ENCODE assay signal across 15 mouse cellular contexts in the genomic region with DNA sequence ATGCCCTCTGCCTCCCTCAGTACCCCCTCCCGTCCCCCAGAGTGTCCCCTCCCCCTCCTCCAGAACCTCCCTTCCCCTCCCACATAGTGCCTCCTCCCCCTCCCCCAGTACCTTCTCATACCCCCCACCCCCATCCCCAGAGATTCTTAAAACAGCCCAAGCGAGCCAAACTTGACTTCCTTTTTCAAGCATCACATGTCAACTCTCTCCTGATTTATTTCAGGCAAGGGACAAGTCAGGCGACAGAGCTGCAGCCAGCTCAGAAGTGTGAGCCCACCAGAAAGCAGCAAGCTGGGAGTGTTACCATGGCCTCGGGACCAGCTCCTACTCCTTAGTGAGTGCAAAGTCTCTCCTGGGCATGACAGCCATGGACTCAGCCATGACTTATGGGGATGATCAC. TPM values are rescaled to one million over a fixed set of nuclear protein-coding genes. Genes with fewer than 3 reads are reported as not detected.
DNase-seq lines count a peak whose midpoint lies in the region; ATAC-seq and TF ChIP-seq lines count a peak whose summit lies in the region.
"Had no signal": no experiment of that assay in that cellular context is flagged by ENCODE, and none has a peak within 500 bp of the region (broad histone marks: within the 10 kb centered on the region; RNA-seq: fewer than 3 reads in every experiment).

No protein-coding gene starts in this region.

- WGBS in heart, embryonic 16.5 days = 6% methylated on average over 4 of the region's 4 CpGs
- 12% methylated on average over 4 of the region's 4 CpGs for WGBS in heart, adult 2 months
- WGBS in lung, embryonic 14.5 days = 3% methylated on average over 4 of the region's 4 CpGs
- 8% methylated on average over 4 of the region's 4 CpGs for WGBS in embryonic facial prominence, embryonic 12.5 days

- no peak overlapping the region for H3K4me3 ChIP-seq in heart, embryonic 16.5 days (ENCODE audit: low read length)
- H3K4me3 ChIP-seq in heart, adult 2 months = no peak overlapping the region
- no peak overlapping the region for H3K4me3 ChIP-seq in lung, embryonic 14.5 days (ENCODE audit: low read depth, low read length)
- no peak overlapping the region for H3K4me3 ChIP-seq in embryonic facial prominence, embryonic 12.5 days
- H3K4me3 ChIP-seq: embryonic facial prominence, embryonic 13.5 days had no signal

- no peak for TF ChIP-seq CTCF in heart, adult 2 months (IDR thresholded peaks at IDR 0.05)
- no peak for TF ChIP-seq CTCF in lung, embryonic 14.5 days (IDR thresholded peaks at IDR 0.05; ENCODE audit: low read depth)

- peaks cover 76% of the 10 kb centered on the region for H3K4me1 ChIP-seq in heart, embryonic 16.5 days (ENCODE audit: control insufficient read depth, insufficient read depth, low read length)
- peaks cover 26% of the 10 kb centered on the region for H3K4me1 ChIP-seq in heart, adult 2 months (ENCODE audit: control insufficient read depth, insufficient read depth, low read length)
- H3K4me1 ChIP-seq in lung, embryonic 14.5 days (ENCODE audit: insufficient read depth) = peaks cover 14% of the 10 kb centered on the region
- peaks cover 31% of the 10 kb centered on the region for H3K4me1 ChIP-seq in embryonic facial prominence, embryonic 12.5 days

- no peak for ATAC-seq in heart, embryonic 16.5 days (replicated peaks; ENCODE audit: extremely low read depth, insufficient read depth, low FRiP score)
- no peak for ATAC-seq in lung, embryonic 14.5 days (ENCODE audit: insufficient read depth)
- ATAC-seq in embryonic facial prominence, embryonic 12.5 days (ENCODE audit: insufficient number of reproducible peaks, insufficient read depth, low FRiP score, low TSS enrichment) = no peak

- peak overlapping the region; percentile 27; the same call in 1 of the 2 replicates for H3K4me2 ChIP-seq in heart, embryonic 16.5 days (ENCODE audit: low read depth, low read length)
- H3K4me2 ChIP-seq in lung, embryonic 14.5 days = no peak overlapping the region
- no peak overlapping the region for H3K4me2 ChIP-seq in embryonic facial prominence, embryonic 12.5 days (replicated peaks)
- H3K4me2 ChIP-seq: embryonic facial prominence, embryonic 13.5 days had no signal

- H3K27ac ChIP-seq in heart, embryonic 16.5 days (ENCODE audit: low read length) = peak overlapping the region; percentile 89
- no peak overlapping the region for H3K27ac ChIP-seq in heart, adult 2 months
- no peak overlapping the region for H3K27ac ChIP-seq in lung, embryonic 14.5 days (ENCODE audit: low read depth)
- H3K27ac ChIP-seq in embryonic facial prominence, embryonic 12.5 days = 0 out of 2 replicates have a peak overlapping the region, but pooled peaks have one; percentile 69
- H3K27ac ChIP-seq: liver, embryonic 14.5 days had no signal

- H3K36me3 ChIP-seq in heart, embryonic 16.5 days (ENCODE audit: control insufficient read depth, insufficient read depth) = no peaks in the 10 kb centered on the region; the same call in 1 of the 2 replicates
- H3K36me3 ChIP-seq in heart, adult 2 months (ENCODE audit: control insufficient read depth, insufficient read depth, low read length) = no peaks in the 10 kb centered on the region
- no peaks in the 10 kb centered on the region for H3K36me3 ChIP-seq in lung, embryonic 14.5 days (ENCODE audit: insufficient read depth)
- no peaks in the 10 kb centered on the region for H3K36me3 ChIP-seq in embryonic facial prominence, embryonic 12.5 days
- H3K36me3 ChIP-seq: embryonic facial prominence, embryonic 13.5 days had no signal

- intact Hi-C loops in heart, adult 2 months (cut with DNase I) = no loop called here

- no peaks in the 10 kb centered on the region for H3K27me3 ChIP-seq in heart, embryonic 16.5 days (ENCODE audit: control insufficient read depth, insufficient read depth, low read length)
- no peaks in the 10 kb centered on the region for H3K27me3 ChIP-seq in heart, adult 2 months (ENCODE audit: control insufficient read depth, insufficient read depth, low read length)
- H3K27me3 ChIP-seq in lung, embryonic 14.5 days (ENCODE audit: insufficient read depth, low read length) = no peaks in the 10 kb centered on the region
- H3K27me3 ChIP-seq in embryonic facial prominence, embryonic 12.5 days = no peaks in the 10 kb centered on the region
- H3K27me3 ChIP-seq: embryonic facial prominence, embryonic 13.5 days had no signal

- peaks cover 11% of the 10 kb centered on the region for H3K79me2 ChIP-seq in heart, adult 2 months (replicated peaks; ENCODE audit: control insufficient read depth, insufficient read depth, low read length)

- no peaks in the 10 kb centered on the region for H3K9me3 ChIP-seq in heart, embryonic 16.5 days (replicated peaks; ENCODE audit: control insufficient read depth, low read length)
- H3K9me3 ChIP-seq in lung, embryonic 14.5 days (ENCODE audit: low read depth, low read length) = no peaks in the 10 kb centered on the region
- H3K9me3 ChIP-seq in embryonic facial prominence, embryonic 12.5 days = no peaks in the 10 kb centered on the region
- H3K9me3 ChIP-seq: embryonic facial prominence, embryonic 13.5 days had no signal

- TF ChIP-seq EP300 in heart, adult 2 months (IDR thresholded peaks at IDR 0.05; ENCODE audit: insufficient read depth, low read depth, low read length) = no peak

- peak overlapping the region; percentile 50; the same call in 1 of the 2 replicates for H3K9ac ChIP-seq in heart, embryonic 16.5 days (ENCODE audit: low read length)
- H3K9ac ChIP-seq in heart, adult 2 months (ENCODE audit: low read depth, low read length) = no peak overlapping the region
- no peak overlapping the region for H3K9ac ChIP-seq in lung, embryonic 14.5 days
- H3K9ac ChIP-seq in embryonic facial prominence, embryonic 12.5 days = no peak overlapping the region
- H3K9ac ChIP-seq: embryonic facial prominence, embryonic 13.5 days; liver, embryonic 14.5 days had no signal

- TF ChIP-seq POLR2A in heart, adult 2 months (IDR thresholded peaks at IDR 0.05; ENCODE audit: insufficient read depth, low read depth, low read length) = no peak

- DNase-seq in embryo, embryonic 10 days (ENCODE audit: low spot score) = peak; percentile 25
- no peak for DNase-seq in embryo, embryonic 9.5 days (ENCODE audit: extremely low spot score)
- DNase-seq in heart, adult 2 months = no peak
- peak; percentile 51 for DNase-seq in lung, embryonic 14.5 days
- DNase-seq in lung, postnatal 4 days = no peak
- no peak for DNase-seq in right cerebral cortex, postnatal 36 days (ENCODE audit: low spot score in 2 of 2)
- DNase-seq: cerebellum, adult 18-20 months; kidney, postnatal 25 days had no signal

RNA-seq across cellular contexts. Expression of a gene that starts 30.0 kb away (rescaled TPM):
- polyA plus RNA-seq in heart, embryonic 16.5 days (2015; fragmentation: Nextera tagmentation; extraction: Ambion mirVana) = 0.91 and 1.1 TPM in 2 replicates
- total RNA-seq in heart, adult 2 months (2021) = 1 to 10 TPM in 1 of 2 experiments, under 1 TPM in 1; 0.68 to 1.5 TPM
- 2.6 and 4.2 TPM in 2 replicates for polyA plus RNA-seq in heart, adult 2 months (2012; rRNA removed)
- 0.46 and 1.1 TPM in 2 replicates for polyA plus RNA-seq in lung, embryonic 14.5 days (2014; fragmentation: Nextera tagmentation; extraction: Ambion mirVana)
- 34.0 and 84.1 TPM in 2 replicates for polyA plus RNA-seq in embryonic facial prominence, embryonic 12.5 days (2016; fragmentation: Nextera tagmentation; extraction: Ambion mirVana)
- total RNA-seq: megakaryocyte progenitor cell, adult 5-6 weeks had no signal

RNA-seq across cellular contexts. Expression of a gene that starts 41.4 kb away (rescaled TPM):
- not detected in 2 replicates for polyA plus RNA-seq in heart, embryonic 16.5 days (2015; fragmentation: Nextera tagmentation; extraction: Ambion mirVana)
- not detected for total RNA-seq in heart, adult 2 months (2021)
- polyA plus RNA-seq in heart, adult 2 months (2012; rRNA removed) = not detected in 2 replicates
- not detected in 2 replicates for polyA plus RNA-seq in lung, embryonic 14.5 days (2014; fragmentation: Nextera tagmentation; extraction: Ambion mirVana)
- not detected in 2 replicates for polyA plus RNA-seq in embryonic facial prominence, embryonic 12.5 days (2016; fragmentation: Nextera tagmentation; extraction: Ambion mirVana)
- total RNA-seq: adrenal gland, postnatal 4 days; left cerebral cortex, postnatal 14 days; megakaryocyte progenitor cell, adult 5-6 weeks had no signal
- polyA plus RNA-seq: embryonic facial prominence, embryonic 13.5 days; liver, embryonic 14.5 days had no signal

Comparison
In these comparisons a context has a peak if more than half of its experiments do, and no peak if none do; other contexts are left out.
1. DNase-seq: peak in embryo, embryonic 10 days (single experiment) and lung, embryonic 14.5 days (single experiment); none in embryo, embryonic 9.5 days (single experiment), heart, adult 2 months (0 of 2), lung, postnatal 4 days (0 of 2) and right cerebral cortex, postnatal 36 days (0 of 2).
2. H3K27ac ChIP-seq: peak in heart, embryonic 16.5 days (single experiment) and embryonic facial prominence, embryonic 12.5 days (single experiment); none in heart, adult 2 months (single experiment) and lung, embryonic 14.5 days (single experiment).